Mouse (Mus musculus): ENCODE results near the gene Nova1.

The Nova1 gene

DNA sequence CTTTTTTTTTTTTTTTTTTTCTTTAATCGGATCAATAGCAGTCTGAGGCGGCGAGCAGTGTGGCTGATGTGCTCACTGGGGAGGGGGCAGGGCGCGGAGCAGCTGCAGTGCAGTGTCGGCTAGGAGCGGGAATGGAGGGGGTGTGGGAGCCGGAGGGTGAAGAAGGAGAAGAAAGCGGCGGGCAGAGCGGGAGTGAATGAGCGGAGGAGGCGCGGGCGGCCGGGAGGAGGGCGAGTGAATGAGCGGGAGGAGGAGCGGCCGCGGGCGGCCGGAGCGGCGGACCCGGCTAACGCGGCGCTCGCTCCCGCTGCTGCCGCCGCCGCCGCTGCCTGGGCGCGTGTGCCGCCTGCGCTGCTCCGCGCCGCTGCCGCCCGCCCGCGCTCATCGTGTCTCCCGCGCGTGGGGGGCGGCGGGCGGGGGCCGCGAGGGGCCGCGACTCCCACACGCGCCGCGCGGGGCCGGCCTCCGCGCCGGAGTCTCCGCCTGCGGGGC is at the start of gene Nova1:
Gene Nova1, minus strand, starts transcription at position 74 of the 492 bp plus-strand sequence.
- DNase-seq (ENCODE audit: low spot score in 2 of 2) = peak; percentile 52 to 53

DNA sequence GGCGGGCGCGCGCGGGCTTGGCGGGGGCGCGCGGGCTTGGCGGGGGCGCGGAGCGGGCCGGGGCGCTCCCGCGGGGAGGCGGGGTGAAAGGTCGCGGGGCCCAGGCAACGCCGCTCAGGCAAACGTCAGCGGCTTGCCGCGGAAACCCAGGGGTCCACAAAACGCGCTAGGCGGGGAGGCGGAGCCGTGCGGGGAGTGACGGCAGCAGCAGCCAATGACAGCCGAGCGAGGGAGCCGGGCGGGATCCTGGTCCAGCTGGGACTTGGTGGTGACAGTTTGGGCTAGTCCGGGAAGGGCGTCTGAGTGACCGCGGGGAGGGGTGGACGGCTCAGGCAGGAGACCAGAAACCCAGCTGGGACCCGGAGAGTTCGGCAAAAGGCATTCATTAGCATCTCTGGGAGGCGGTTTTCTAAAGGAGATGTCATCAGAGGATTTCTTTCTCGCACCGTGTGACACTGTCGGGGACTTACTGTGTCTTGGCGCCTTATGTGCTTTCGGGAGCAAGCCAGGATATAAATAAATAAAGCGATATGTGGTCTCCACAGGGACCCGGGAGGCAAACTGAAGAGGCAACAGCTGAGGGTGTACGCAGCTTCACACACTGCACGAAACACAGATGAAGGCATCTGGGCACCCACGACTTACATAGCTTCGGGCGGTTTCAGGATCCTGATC is 756 bp upstream of the Nova1 start:
- DNase-seq (ENCODE audit: low spot score in 2 of 2) = peak; percentile 93 to 96

DNA sequence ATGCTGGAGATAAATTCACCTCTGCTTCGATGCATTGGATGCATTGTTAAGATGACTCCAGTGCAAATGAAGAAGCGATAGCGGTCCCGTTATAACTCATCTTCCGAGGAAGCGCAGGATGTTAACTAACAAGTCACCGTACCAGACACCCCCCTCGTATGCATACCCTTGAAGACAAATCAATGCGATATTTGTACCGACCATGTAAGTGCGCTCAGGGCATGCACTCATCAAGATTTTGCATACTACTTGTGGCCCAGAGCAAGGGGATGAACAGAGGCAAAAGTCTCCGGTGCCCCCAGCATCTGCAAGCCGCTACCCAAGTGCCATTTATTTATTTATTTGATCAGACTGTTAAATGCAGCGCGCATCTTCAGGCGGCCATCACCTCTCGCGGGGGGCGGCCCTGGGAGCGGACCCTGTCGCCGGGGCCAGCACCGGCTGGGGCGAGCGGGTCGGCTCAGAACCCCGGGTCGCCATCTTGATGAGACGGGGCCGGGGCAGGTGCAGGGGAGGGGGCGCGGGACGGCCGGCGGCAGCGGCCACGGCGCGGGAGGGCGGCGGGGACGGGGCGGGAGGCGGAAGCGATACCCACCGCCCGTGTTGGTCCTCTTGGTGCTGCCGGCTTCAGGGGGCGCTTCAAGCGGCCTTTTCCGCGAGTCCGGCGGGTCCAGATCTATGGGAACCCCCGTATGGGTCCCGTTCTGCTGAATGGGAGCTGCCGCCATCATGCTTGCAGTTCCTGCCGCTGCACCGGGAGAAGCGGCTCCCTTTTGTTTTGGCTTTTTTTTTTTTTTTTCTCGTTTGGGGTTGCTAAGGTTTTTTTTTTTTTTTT is 491 bp downstream of the Nova1 start:
- peak; percentile 20 to 28 for DNase-seq (ENCODE audit: low spot score in 2 of 2)

DNA sequence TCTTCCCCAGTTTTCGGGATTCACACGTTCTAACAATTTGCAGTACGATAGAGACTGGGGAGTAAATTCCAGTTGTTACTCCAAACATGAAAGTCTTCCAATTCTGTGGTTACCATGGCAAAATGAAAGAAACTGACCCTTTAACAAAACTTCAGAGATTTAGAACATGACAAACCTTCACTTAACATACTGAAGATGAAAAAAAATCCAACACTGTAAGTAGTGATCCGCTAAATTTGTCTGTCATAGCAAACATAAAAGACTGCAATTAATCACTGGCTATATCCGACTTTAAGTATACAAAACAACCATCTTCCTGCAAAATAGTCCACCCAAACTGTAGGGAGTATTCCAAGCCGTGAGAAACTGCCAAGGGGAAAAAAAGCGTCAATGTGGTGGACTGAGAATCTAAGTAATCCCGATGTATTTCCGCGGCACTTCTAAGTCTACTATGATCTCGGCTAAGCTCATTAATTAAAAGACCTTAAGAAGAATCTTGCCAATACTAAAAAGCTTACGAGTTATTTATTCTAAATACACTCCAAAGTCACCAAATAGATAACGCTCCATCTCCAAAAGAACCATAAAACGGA is 1.4 kb downstream of the Nova1 start:
- peak in 1 of 2 experiments; percentile 13 for DNase-seq (ENCODE audit: low spot score in 2 of 2)

DNA sequence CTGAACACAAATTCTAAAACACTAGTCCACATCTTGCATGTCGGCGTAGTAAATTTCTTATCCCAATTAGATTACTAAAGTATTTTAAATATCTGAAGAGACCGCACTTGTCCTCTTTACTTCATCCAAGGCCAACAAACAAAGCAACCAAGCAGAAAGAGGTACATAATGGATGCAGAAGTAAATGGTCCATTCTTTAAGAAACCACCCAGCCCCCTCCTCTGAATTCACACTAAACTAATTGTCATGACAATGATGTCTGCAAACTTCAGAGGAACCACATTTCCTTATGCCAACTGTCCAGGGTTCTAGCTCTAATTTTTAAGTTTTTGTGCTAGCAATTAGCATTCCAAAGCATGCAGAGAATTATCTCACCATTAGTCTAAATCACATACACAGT is 2.4 kb downstream of the Nova1 start:
- DNase-seq (ENCODE audit: low spot score in 2 of 2) = no peak

DNA sequence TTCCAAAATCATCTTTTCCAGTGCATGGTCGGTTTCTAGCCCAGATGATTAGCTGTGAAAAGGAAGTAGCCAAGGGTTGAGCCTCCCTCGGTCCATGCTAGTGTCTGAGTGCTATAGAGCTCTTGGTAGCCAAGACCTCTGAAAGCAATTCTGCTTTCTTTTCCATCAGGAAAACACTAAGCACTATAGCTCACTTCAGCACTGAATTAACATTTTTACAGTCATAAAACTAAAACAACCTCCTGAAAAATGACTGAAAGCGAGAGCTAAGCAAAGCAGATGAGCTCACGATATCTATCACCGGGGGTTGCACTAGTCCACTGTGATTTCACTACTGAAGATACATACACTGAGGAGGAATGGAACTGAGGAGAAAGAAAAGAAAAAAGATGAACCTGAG is 3.0 kb downstream of the Nova1 start:
- DNase-seq (ENCODE audit: low spot score in 2 of 2) = no peak

DNA sequence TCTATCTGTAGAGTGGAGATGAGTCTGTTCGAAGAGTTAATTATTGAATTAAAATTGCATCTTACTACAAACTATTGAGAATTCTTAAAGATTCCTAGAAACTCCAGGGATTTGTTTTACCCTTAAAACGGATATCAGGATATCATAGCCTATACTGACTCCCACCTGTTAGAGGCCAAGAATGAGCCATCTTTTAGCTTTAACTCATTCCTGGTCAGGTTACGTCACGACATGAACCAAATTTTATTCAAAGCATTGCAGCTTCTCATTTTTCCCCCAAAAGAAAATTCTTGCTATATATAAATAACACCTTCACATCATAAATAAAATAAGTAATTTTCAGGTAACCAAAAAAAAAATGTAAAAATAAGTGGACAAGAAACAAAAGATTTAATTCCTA is 3.9 kb downstream of the Nova1 start:
- no peak for DNase-seq (ENCODE audit: low spot score in 2 of 2)

DNA sequence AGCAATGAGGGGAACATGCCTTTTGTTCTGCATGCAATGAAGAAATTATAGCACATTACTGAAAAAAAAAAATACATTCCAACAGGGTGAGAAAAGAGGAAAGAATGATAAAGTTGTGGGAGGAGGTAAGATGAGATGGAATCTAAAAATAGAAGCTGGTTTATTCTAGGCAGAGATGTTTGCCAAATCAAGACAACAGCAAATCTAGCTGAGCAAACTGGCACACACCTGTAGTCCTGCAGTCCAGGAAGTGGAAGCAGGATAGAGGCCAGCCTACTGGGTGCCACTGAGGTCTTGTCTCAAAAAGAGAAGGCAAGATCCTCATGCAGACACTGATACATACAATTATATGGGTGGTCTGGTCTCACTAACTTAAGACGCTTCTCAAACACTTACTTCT is 17.4 kb downstream of the Nova1 start:
- DNase-seq (ENCODE audit: low spot score in 2 of 2) = no peak

DNA sequence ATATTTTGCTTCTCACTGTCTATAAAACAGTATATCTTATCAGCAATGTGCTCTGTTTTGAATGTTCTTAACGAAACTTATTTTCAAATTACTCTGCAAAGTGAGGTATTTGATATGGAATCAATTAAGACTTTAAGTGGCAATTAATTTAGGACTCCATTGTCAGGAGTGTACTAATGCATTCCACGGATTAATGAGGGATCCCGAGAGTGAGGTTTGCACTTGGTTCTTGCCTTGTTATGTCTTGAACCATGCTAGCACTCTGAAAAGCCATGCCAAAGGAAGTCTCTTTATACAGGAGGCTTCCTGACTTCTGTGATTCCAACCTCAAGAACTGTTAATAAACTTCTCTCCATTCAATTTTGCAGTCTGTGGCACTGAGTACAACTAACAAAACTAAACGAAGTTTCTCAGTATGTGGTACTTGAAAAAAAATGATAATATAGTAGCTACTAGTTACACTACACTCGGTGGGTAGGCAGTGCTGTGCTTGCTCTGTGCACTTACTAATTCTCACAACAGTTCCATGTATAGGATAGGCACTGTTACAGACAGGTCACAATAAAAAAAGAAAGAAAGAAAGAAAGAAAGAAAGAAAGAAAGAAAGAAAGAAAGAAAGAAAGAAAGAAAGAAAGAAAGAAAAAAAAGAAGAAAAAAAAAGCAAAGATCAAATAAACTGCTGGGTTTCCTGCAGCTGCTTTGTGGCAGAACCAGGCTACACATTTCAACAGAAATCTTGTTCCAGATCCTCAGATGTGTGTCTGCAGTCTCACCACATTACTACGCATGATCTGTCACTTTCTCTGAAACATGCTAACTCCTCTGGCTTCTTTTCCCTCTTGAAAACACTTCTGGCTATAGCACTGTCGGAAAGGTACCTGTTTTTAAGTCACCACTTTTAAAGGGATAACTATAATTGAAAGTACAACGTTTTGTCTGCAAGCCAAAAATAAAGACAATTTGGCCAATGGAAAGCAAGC is 36.1 kb downstream of the Nova1 start:
- no peak for DNase-seq (ENCODE audit: low spot score in 2 of 2)

DNA sequence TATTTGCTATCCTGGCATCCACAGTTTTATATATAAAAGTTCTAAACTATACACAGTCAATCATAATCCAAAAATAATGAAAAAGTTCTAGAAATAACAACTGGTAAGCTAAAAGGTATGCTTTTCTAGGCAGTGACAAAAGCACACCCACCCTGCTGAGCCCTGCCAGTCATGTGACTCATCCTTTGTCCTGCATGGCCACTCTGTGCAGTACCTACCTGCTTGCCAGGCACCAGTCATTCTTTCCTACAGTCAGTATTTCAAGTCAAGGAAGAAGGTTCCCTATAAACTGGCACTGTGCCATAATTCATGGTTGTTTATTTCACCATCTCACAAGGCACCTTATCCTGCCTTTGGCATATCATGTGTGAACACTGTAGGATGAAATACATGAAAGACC is 37.2 kb downstream of the Nova1 start:
- no peak for DNase-seq (ENCODE audit: low spot score in 2 of 2)

DNA sequence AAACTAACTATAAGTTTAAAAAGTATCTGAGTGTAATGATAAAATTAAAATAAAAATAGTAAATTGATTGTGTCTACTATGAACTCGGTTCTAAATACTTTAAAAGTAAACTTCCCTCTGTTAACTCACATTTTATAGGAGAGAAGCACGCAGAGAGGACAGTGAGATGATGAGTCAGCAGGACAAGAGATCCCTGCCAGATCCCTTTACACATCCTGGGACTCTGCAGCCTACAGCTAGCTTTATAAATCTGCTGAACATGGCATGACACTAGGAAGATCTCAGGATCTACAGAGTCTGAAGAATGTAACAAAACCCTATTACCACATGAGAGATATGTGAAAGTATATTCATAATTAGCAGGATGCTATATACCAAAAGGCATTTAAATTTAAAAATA is 37.7 kb downstream of the Nova1 start:
- DNase-seq (ENCODE audit: low spot score in 2 of 2) = no peak

DNA sequence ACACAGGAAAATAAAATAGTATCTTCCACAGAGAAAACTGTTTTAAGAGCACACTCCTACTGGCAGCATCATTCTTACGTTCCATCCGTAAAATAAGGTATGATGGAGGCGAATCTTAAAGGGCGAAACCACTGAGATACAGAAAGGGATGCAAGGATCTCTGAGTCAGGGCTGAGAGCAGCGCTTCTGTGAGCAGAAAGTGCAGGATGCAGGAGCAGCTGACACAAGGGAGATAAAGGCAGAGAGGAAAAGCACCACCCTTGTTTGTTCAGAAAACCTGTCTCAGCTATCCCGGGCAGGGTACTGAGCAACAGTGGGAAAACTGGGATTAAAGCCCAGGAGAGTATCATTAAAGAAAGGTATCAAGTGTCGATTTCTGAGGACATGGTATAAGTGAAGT is 59.3 kb downstream of the Nova1 start:
- no peak for DNase-seq (ENCODE audit: low spot score in 2 of 2)

DNA sequence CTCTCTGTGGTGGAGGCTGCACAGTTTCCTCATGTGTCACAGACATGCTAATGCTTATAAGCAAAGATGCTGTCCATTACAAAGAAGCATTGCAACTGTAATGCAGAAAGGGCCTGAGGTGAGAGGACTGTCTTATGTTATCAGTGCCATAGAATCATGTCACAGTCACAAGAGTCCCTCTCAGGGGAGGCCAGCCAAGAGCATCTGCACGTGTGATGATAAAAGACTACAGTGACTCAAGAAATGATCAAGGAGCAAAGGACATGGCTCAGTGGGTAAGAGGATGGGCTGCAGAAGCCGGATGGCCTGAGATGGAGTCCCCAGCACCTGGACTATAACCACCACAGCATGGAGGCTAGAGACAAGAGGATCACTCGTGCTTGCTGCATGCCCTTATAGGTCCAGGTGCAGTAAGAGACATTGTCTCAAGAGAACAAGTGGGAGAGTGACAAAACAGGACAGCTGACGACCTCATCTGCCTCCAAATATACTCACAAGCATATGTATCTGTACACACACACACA is 64.3 kb downstream of the Nova1 start:
- DNase-seq (ENCODE audit: low spot score in 2 of 2) = no peak

DNA sequence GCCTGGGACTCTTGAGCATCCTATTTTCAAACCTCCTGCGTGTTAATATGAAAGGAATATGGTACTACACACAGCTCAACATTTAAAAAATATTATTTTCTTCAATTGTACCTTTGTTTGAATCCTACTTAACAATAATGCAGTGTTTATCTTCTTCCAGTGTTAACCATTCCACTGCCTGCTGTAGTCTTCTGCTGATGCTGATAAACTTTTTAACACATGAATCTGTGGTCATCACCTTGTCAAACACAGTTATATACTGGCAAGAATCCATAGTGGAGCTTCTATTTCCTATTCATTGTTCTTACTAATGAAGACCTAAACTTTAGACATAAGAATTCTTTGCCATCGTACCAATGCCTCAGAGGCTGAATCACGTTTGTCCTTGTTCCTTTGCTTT is 65.6 kb downstream of the Nova1 start:
- no peak for DNase-seq (ENCODE audit: low spot score in 2 of 2)

DNA sequence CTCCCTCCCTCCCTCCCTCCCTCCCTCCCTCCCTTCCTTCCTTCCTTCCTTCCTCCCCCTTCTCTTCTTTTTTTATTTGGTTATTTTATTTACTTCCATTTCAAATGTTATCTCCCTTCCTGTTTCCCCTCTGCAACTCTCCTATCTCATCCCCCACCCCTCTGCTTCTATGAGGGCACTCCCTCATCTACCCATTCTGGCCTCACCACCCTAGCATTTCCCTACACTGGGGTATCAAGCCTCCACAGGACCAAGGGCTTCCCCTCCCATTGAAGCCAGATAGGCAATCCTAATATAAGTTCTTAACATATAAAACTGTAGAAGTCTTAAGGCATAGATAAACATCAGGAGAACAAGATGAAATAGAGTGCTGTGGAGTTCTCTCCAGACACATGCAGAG is 85.5 kb downstream of the Nova1 start:
- DNase-seq (ENCODE audit: low spot score in 2 of 2) = no peak

DNA sequence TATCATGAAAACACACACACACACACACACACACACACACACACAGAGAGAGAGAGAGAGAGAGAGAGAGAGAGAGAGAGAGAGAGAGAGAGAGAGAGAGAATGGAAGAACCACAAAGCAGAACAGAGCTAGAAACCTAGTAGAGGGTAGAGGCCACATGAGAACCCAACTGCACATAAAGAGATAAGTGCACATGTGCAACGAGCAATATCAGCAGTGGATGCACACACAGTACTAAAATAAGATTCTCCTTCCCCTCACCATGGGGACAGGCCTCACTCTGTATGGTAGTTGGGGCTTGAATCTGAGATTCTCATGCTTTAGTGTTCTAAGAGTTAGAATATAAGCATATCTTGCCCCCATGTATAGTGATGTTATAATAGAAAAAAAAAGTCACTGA is 86.8 kb downstream of the Nova1 start:
- no peak for DNase-seq (ENCODE audit: low spot score in 2 of 2)

DNA sequence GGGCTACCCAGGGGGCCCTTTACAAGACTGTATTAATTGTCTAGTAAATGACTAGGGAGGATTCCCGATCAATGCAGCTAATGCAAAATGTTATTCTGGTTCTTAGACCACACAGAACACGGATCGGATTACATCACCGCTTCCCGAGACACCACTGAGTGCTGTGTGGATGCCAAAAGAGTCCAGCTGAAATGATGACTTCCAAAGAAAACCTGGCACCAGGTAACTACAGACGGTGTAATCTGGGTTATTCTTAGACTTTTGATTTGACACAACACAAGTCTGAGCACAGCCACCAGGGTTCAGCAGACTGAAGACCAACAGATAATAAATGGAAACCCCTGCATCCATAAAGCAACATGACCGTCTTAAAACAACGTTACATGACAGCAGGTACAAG is 96.8 kb downstream of the Nova1 start:
- no peak for DNase-seq (ENCODE audit: low spot score in 2 of 2)

DNA sequence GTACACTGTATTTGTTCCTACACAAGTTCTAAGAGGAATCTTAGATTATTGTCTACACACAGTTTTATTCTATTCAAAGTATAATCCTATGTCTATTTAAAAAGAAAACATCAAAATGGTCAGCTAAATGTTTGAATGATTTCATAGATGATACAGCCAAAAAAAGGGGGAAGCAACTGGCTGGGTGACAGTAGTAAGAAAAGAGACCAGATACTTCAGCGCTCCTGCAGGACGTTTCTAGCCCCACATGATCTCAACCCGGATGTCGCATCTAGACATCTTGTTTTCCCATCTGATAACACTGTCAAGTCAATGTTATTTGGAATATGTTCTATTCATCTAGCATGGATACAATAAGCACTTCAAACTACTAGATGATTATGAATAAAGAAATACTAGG is 99.7 kb downstream of the Nova1 start:
- DNase-seq (ENCODE audit: low spot score in 2 of 2) = no peak

DNA sequence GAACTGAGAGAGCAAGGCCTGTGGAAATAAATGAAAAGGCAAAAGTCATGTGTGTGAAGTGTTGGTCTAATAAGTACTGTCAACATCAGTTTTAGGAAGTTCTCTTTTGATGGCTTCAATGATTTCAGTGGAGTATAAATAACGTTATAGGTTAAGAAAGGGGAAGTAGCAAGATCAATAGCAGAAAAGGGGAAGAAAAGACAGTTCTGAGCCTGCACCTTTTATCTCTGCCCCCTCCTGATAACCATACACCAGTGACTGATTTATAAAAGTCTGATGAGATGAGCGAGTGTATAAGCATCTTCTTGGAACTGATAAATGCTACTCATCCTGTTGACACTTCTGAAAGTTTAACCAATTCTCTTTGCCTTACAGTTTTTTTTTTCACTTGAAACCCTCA is 108.6 kb downstream of the Nova1 start:
- DNase-seq (ENCODE audit: low spot score in 2 of 2) = no peak

DNA sequence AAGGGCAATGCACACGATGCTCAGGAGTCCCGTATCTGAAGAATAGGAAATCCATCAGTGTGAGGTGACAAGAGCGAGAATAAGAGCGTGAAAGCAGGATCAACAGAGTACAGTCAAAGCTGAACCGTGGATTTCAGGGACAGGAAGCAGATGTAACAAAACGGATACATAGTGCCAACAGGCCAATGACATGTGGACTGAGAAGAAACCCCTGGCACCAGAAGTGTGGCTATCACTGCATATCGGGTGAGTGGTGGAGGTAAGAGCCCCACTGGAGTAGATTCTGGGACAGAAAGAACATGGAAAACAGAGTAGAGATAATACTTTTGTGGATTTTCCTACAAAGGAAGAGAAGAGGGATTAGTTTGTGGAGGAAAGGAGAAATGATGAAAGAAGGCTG is 109.3 kb downstream of the Nova1 start:
- no peak for DNase-seq (ENCODE audit: low spot score in 2 of 2)

DNA sequence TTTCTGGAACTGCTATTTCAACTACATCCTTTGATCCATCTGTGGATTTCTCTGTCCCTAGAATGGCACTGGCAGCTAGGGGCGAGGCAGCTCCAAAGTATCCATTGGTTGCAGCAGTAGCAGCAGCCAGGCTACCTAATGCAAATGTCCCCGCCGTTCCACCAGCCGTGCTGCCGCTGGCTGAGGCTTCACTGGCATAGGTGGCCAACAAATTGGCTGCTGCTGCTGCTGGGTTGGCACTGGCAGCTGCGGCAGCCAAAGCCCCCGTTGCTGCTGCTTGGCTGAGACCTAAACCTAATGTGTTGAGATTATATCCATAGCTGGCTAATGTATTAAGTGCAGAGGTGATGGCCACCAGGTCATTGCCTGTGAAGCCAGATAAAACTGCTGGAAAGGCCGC is 118.5 kb downstream of the Nova1 start:
- no peak for DNase-seq (ENCODE audit: low spot score in 2 of 2)

Data from heart, adult 9 months (tissue).